Mouse (Mus musculus): ENCODE results near the gene Wrap73. TPM values are rescaled to one million over a fixed set of nuclear protein-coding genes. Genes with fewer than 3 reads are reported as not detected.

The Wrap73 gene
- polyA plus RNA-seq, 1 experiment from 2014 or later: 59.2 TPM

DNA sequence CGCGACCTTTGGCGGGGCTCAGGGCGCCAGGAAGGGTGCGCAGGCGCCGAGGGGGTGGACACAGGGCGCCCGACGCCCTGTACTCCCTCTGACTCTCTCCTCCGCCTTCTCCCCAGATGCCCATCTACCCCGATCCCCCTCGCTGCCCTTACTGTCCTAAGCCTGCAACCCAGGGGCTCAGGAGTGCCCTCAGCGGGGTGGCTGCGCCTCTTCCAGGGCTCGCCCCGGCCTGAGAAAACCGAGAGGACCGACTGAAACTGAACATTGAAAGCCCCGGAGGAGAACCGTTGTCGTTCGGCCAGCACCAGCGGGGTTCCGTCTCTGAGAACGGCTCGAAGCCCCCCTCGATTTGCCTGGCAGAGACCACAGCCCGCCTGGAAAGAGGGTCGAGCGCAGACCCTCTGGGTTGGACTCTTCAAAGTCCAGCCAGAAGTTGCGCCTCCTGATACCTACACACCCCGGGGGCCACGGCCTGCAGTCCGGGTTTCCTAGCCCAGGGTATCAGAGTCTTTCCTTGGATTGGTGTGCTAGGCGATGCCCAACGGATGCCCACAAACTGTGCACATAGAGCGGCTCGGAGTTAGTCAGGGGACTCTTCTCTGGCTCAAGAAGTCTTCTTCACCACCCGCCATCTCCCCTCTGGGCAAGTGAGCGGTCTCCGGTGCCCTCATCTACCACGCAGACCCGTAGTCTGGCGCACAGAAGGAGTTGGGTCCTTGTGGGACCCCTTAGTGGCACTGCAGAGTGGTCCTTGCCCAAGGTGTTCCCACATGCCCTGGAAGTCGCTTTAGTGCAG, 1.8 kb upstream of the Wrap73 start:
- no peak for ATAC-seq
- Histone ChIP-seq H3K27me3 (peaks cover 64% of the 10 kb centered on the region), H3K36me3 (ENCODE audit: poor library complexity, severe bottlenecking) (no peaks in the 10 kb centered on the region), H3K4me1 (peaks cover 42% of the 10 kb centered on the region), H3K9ac (peak overlapping the region; percentile 63), H3K4me2 (peak overlapping the region; percentile 86), H3K4me3 (peak overlapping the region; percentile 83), H3K9me3 (replicated peaks) (no peaks in the 10 kb centered on the region), H3K27ac (no peak overlapping the region)
- under 1% methylated on average over 46 of the region's 46 CpGs for WGBS

DNA sequence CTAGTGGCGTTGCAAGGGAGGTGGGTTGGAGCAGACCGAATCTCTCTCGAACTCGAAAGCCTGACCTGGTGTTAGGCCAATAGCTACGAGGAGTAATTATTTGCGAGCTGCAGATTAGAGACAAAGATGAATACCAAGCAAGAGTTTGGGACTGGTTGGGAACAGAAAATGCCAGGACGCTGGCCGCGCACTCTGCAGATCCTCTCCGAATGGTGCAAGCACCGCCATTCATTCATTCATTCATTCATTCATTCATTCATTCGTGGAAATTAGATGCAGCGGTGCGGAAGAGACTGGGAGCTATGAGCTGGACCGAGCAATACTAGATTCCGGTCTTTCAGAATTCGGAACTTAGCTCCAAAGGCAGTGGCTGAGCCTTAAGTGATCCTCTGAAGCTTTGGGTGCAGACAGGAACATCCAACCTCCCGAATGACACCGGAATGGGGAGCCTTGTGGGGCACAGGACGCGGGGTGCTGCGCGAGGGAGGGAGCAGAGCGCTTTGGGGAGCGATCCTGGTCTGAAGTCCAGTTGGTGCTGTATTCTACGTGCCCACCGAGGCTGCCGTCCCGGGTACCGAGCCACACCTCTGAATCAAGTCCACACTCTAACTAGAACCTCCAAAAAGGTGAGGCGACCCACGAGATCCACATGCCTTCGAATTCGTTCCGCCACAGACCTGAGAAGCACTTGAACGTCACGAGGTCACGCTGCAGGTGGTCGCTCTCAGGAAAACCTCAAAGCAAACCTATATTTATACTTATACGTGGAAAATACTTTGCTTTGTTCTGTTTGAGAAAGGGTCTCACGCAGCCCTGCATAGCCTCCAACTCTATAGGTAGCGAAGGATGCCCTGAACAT, 934 bp upstream of the Wrap73 start:
- Histone ChIP-seq H3K27me3 (peaks cover 56% of the 10 kb centered on the region), H3K27ac (no peak overlapping the region)

DNA sequence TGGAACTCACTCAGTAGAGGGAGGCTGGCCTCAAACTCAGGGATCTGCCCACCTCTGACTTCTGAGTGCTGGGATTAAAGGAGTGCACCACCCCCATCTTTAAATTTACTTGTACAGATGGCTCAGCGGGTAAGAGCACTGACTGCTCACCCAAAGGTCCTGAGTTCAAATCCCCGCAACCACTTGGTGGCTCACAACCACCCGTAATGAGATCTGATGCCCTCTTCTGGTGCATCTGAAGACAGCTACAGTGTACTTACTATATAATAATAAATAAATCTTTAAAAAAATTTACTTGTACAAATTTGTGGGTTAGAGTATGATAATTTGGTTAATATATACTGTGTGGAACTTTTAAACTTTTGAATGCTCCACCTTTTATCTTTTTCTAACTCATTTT, 2.5 kb downstream of the Wrap73 start:
- Histone ChIP-seq H3K9me3 (replicated peaks) (no peaks in the 10 kb centered on the region), H3K4me3 (no peak overlapping the region), H3K4me2 (no peak overlapping the region), H3K9ac (no peak overlapping the region), H3K27me3 (peaks cover 21% of the 10 kb centered on the region), H3K36me3 (ENCODE audit: poor library complexity, severe bottlenecking) (peaks cover 34% of the 10 kb centered on the region), H3K4me1 (peaks cover 37% of the 10 kb centered on the region), H3K27ac (no peak overlapping the region)
- WGBS: 76% methylated on average over 3 of the region's 3 CpGs
- no peak for ATAC-seq

More for the DNA sequence above, 934 bp upstream of the Wrap73 start:
- no peak for ATAC-seq
- Histone ChIP-seq H3K36me3 (ENCODE audit: poor library complexity, severe bottlenecking) (peaks cover 2% of the 10 kb centered on the region; the same call in 1 of the 2 replicates), H3K4me2 (peak overlapping the region; percentile 86), H3K4me3 (peak overlapping the region; percentile 83), H3K9me3 (replicated peaks) (no peaks in the 10 kb centered on the region), H3K9ac (no peak overlapping the region), H3K4me1 (peaks cover 42% of the 10 kb centered on the region)
- 1% methylated on average over 42 of the region's 42 CpGs for WGBS

DNA sequence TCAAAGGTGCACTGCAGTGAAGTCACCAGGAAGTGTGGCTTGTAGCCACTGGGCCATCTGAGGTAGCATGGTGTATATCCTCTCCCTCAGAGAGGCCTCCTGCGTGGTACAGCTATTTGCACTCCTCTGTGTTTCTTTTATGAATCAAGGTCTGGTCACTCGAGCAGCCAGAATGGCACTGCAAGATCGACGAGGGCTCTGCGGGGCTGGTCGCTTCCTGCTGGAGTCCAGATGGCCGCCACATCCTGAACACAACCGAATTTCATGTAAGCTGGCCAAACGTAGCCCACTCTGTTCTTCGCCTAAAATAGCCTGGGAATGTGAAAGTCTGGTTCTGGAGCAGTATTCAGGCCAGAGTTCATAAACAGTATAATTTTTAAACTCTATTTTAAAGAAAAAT, 4.2 kb downstream of the Wrap73 start:
- Histone ChIP-seq H3K9me3 (replicated peaks) (no peaks in the 10 kb centered on the region), H3K4me1 (peaks cover 20% of the 10 kb centered on the region), H3K36me3 (ENCODE audit: poor library complexity, severe bottlenecking) (peaks cover 50% of the 10 kb centered on the region), H3K27ac (no peak overlapping the region), H3K4me3 (no peak overlapping the region), H3K9ac (no peak overlapping the region), H3K27me3 (peaks cover 5% of the 10 kb centered on the region), H3K4me2 (no peak overlapping the region)
- no peak for ATAC-seq
- 87% methylated on average over 10 of the region's 10 CpGs for WGBS

DNA sequence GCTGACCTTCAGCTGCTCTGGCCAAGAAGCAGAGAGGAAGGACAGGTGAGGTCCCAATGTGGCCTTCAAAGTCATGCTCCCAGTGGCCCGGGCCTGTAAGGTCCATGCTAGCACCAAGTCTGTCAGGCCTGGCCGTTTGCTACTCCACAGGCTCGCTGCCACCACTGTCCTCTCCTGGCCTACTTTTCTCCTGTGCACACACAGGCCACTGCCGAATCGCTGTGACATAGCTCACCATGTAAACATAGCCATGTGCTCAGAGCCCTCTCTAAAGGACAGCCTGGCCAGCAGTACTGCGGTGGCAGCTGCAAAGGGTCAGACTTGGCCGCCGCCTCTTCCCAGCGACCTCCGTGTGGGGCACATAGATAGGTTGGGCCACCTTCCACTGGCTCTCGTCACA, 11.9 kb downstream of the Wrap73 start:
- WGBS: 73% methylated on average over 11 of the region's 11 CpGs
- Histone ChIP-seq H3K27me3 (no peaks in the 10 kb centered on the region), H3K27ac (no peak overlapping the region), H3K4me3 (no peak overlapping the region), H3K36me3 (ENCODE audit: poor library complexity, severe bottlenecking) (peaks cover 97% of the 10 kb centered on the region), H3K9ac (no peak overlapping the region), H3K9me3 (replicated peaks) (no peaks in the 10 kb centered on the region), H3K4me2 (no peak overlapping the region), H3K4me1 (peaks cover 5% of the 10 kb centered on the region)
- ATAC-seq: no peak

DNA sequence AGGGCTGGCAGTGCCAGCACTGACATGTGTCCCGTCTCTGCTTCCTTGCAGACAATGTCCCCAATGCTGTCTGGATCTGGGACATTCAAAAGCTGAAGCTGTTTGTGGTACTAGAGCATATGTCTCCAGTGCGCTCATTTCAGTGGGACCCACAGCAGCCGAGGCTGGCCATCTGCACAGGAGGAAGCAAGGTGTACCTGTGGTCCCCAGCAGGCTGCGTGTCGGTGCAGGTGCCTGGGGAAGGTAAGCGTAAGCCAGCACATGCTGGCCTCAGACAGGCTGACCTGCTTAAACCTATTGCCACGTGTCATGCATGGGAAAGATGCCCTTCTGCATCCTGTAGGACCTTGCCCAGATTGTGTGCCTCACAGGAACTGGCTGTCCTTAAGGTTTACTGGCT, 13.9 kb downstream of the Wrap73 start:
- no peaks in the 10 kb centered on the region for H3K9me3 ChIP-seq (replicated peaks)
- peaks cover 15% of the 10 kb centered on the region for H3K4me1 ChIP-seq
- H3K4me3 ChIP-seq: no peak overlapping the region
- no peak overlapping the region for H3K9ac ChIP-seq
- H3K4me2 ChIP-seq: no peak overlapping the region
- 87% methylated on average over 7 of the region's 7 CpGs for WGBS
- no peak for ATAC-seq
- H3K27me3 ChIP-seq: no peaks in the 10 kb centered on the region
- H3K27ac ChIP-seq: no peak overlapping the region
- H3K36me3 ChIP-seq (ENCODE audit: poor library complexity, severe bottlenecking): peaks cover 77% of the 10 kb centered on the region

DNA sequence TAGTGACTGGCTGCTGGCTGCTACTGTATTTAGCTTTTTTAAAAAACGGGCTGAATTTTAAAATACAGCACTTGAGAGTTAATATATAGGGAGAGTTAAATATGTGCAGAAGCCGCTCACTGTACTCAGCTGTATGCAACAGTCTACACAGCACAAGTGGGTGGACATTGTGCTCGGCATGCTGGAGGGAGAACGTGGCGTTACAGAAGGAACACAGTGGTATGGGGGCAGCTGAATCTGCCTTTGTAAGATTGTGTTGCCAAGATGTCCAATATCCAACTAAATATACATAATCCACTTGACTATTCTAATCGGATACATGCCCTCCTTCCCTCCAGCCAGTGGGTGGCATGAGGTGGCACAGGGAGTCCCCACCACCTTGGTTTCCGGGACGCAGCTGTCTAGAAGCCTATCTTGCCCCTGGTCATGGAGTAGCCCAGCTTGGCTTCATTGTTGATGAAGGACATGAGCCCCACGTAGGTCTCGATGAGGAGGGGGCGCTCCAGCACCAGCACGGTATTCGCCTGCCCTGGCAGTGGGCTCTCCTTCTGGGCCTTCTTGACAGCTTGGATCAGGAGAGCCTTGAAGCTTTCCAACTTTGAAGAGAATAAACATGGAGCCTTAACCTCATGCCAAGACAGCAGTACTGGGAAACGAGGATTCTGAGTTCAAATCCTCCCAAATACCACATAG, 15.9 kb downstream of the Wrap73 start:
- Histone ChIP-seq H3K27me3 (no peaks in the 10 kb centered on the region), H3K9me3 (replicated peaks) (no peaks in the 10 kb centered on the region), H3K4me1 (peaks cover 22% of the 10 kb centered on the region), H3K4me3 (no peak overlapping the region), H3K4me2 (no peak overlapping the region), H3K36me3 (ENCODE audit: poor library complexity, severe bottlenecking) (peaks cover 57% of the 10 kb centered on the region), H3K9ac (no peak overlapping the region), H3K27ac (no peak overlapping the region)
- ATAC-seq: no peak
- WGBS: 94% methylated on average over 14 of the region's 14 CpGs

DNA sequence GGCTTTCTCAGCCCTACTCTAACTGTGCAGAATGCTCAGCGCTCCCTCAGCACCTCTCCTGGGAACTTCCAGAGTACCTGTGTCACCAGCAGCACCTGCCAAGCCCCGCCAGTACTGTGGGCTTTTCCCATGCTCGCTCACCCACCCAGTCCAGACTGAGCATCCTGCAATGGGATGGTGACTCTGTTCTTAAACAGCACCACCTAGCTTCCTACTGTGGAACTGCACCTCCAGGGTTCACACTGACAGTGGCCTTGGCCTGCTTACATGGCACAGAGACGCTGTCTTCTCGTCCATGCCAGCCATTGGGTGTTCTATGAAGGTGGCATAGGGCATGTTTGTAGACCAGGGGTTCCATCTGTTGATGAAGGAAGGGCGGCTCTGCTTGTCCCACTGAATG, 16.8 kb downstream of the Wrap73 start:
- H3K9ac ChIP-seq: no peak overlapping the region
- ATAC-seq: peak; percentile 11; the same call in 1 of the 2 replicates

DNA sequence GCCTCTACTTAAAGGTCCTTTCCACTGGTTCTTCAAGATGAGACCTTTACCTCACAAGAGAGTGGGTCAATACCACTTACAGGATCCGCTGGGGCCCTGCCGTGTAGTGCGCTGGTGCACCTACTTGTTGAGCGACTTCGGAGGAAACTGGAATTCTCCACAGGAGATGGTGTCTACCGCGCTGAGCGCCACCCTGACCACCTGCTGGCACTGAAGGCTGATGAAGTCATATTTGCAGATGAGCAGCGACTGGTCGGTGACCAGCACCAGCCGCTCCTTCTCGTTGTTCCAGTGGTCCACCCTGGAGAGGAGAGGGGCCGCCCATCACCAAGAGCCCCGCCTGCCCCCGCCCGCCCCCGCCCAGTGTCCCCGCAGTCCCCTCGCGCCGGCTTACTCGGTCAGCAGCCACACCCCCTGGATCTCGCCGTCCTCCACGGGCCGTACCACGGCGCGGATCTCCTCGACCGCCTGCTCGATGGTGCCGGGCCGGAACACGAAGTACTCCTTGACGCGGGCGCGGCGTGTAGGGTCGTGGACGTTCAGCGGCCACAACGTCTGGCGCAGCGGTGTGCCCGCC, 17.9 kb downstream of the Wrap73 start:
- H3K9ac ChIP-seq: peak overlapping the region; percentile 81
- H3K27me3 ChIP-seq: no peaks in the 10 kb centered on the region
- peaks cover 40% of the 10 kb centered on the region for H3K36me3 ChIP-seq (ENCODE audit: poor library complexity, severe bottlenecking)
- WGBS: 2% methylated on average over 41 of the region's 47 CpGs
- peak overlapping the region; percentile 61 for H3K27ac ChIP-seq
- peak overlapping the region; percentile 88 for H3K4me3 ChIP-seq
- peaks cover 22% of the 10 kb centered on the region for H3K4me1 ChIP-seq
- peak; percentile 56 for ATAC-seq
- peak overlapping the region; percentile 84 for H3K4me2 ChIP-seq
- H3K9me3 ChIP-seq (replicated peaks): no peaks in the 10 kb centered on the region

More for the DNA sequence above, 16.8 kb downstream of the Wrap73 start:
- Histone ChIP-seq H3K36me3 (ENCODE audit: poor library complexity, severe bottlenecking) (peaks cover 50% of the 10 kb centered on the region), H3K9me3 (replicated peaks) (no peaks in the 10 kb centered on the region), H3K4me2 (peak overlapping the region; percentile 84), H3K4me3 (peak overlapping the region; percentile 88), H3K4me1 (peaks cover 22% of the 10 kb centered on the region), H3K27me3 (no peaks in the 10 kb centered on the region), H3K27ac (no peak overlapping the region)
- 12% methylated on average over 6 of the region's 6 CpGs for WGBS

DNA sequence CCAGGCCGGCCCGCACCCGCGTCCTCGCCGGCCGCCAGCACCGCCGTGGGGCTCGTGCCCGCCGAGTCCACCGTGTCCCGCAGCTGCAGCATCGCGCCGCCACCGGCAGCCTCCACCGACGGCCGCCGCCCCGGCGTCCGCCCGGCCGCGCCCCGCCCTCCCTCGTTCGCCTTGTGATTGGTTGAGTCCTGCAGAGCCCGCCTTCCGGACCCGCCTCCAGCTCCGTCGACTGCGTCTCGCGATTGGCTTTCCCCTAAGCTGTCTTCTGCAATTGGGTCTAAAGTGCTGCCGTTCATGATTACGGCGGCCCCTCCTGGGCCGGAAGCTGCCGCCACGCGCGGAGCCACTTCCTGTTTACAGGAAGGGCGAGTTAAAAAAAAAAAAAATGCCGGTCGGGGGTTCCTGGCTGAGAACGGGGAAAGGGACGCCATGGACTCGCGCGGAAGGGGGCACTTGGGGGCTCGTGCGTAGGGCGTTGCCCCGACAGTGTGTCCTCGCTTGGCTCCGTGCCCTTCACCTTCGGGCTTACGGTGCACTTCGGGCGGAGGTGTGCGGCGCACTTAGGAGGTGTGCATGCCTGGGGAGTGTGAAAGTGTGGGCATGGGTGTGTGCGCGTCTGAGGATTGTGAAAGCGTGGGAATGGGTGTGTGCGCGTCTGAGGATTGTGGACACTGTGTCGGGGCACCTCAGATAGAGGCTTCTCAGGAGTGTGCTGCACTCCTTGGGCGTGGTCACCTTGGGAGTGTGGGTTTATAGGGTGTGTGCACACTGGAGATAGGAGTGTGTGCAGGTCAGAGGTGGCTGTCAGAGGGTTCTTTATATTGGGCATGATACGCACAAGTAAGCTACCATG, 18.6 kb downstream of the Wrap73 start, which contains the start of gene Tprgl:
Tprgl (minus strand) TSS at position 129 of the 853 bp plus-strand sequence.
- H3K4me1 ChIP-seq: peaks cover 22% of the 10 kb centered on the region
- peak within 1 kb of the TSS; percentile 81 for H3K9ac ChIP-seq
- peak; percentile 98 for ATAC-seq
- H3K4me2 ChIP-seq: peak within 1 kb of the TSS; percentile 93
- H3K27ac ChIP-seq: peak within 1 kb of the TSS; percentile 61
- H3K9me3 ChIP-seq (replicated peaks): no peaks in the 10 kb centered on the region
- H3K27me3 ChIP-seq: no peaks in the 10 kb centered on the region
- H3K36me3 ChIP-seq (ENCODE audit: poor library complexity, severe bottlenecking): peaks cover 33% of the 10 kb centered on the region
- 1% methylated on average over 75 of the region's 75 CpGs for WGBS
- peak within 1 kb of the TSS; percentile 88 for H3K4me3 ChIP-seq

DNA sequence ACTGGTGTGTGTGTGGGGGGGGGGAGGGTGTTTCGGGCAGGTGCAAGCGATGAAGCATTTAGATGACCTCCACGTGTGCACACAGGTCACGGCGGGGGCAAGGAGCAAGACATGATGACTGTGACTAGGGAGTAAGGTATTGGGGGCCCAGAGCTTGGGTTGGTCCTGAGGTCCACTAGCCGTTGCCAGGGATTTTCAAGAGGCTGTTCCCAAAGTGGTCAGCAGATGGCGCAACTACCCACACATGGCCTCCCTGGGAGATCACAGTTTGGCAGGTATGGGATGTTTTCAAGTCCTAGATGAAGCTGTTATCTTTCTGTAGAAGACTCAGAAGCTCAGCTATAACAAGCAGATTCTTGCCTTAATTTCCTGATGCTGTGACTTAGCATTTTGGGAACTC, 21.1 kb downstream of the Wrap73 start:
- Histone ChIP-seq H3K27me3 (peaks cover under 1% of the 10 kb centered on the region; the same call in 1 of the 2 replicates), H3K9me3 (replicated peaks) (no peaks in the 10 kb centered on the region), H3K36me3 (ENCODE audit: poor library complexity, severe bottlenecking) (peaks cover 7% of the 10 kb centered on the region), H3K4me3 (no peak overlapping the region), H3K9ac (no peak overlapping the region), H3K27ac (no peak overlapping the region), H3K4me2 (no peak overlapping the region), H3K4me1 (peaks cover 22% of the 10 kb centered on the region)
- 13% methylated on average over 7 of the region's 7 CpGs for WGBS
- no peak for ATAC-seq
